Mouse (Mus musculus): ENCODE measurements around the gene Aldh1a3. TPM values are rescaled to one million over a fixed set of nuclear protein-coding genes. Genes with fewer than 3 reads are reported as not detected.
A peak's percentile ranks its signal among the peaks of the same experiment; 100 is the strongest.

Gene Aldh1a3
- total RNA-seq, 4 experiments from 2014 or later: 17.9 to 26.2 (median 22.4) TPM

DNA sequence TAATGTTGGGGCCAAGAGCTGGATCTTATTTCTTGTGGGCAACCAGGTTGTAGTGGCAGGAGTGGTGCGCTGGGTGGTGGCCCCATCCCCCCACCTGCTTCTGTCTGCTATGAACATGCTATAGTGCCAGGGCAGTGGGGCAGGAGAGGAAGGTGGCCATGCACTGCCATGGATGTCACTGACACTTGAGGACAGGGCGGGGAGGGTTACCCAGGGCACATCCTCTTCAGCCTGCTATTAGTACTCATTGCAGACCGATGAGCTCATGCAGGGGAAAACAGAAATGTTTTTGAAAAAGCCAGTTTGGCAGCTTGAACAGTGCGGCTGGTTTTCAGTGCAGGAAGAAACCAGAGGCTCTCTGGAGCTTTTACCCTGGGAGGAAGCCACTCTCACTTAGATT lies 10.5 kb downstream of the Aldh1a3 start:
- no peak for DNase-seq

DNA sequence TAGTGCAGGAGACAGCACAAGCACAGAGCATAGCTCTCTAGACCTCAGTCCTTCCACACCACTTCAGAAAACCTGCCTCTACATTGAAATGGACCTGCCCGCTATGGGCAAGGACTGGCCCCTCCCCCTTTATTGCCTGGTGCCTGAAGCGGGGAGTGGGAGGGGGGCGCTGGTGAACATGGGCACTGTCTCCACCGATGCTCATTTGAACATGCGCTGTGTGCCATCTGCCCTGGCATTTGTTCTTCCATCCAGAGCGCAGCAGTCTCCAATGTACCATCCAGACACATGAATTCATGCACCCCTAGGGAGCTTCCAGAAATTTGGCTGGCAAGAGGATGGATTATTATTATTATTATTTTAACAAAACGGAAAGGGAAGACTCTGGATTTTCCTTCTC lies 14.2 kb downstream of the Aldh1a3 start:
- no peak for DNase-seq

- DNase-seq: no peak
These were observed 17.9 kb downstream of the Aldh1a3 start for GRCm38 (mm10) chr7:66409433-66409832.

DNA sequence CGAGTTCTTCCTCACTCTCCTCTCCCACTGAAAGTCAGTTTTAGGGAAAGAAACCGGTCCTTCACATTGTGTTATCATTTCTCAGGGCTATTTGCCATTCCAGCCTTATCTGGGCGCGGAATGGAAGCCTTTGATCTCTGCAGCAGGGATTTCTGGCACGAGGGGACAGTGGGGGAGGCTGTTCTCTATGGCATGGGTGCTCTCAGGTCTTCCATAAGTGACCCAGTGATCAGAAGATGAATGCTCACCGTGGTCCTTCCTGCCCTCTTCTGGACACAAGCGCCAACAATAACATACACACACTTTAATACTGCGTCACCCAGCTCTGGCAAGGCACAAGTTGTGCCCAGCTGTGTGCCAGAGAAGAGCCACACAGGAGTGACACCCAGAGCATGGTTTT lies 20.3 kb downstream of the Aldh1a3 start:
- peak; percentile 51 for DNase-seq

- no peak for DNase-seq
These were observed 21.2 kb downstream of the Aldh1a3 start for GRCm38 (mm10) chr7:66405951-66406721.

GRCm38 (mm10) chr7:66405541-66405940 lies 21.8 kb downstream of the Aldh1a3 start:
- no peak for DNase-seq

- no peak for DNase-seq
These were observed 22.5 kb downstream of the Aldh1a3 start for GRCm38 (mm10) chr7:66404802-66405201.

GRCm38 (mm10) chr7:66404141-66404540 lies 23.2 kb downstream of the Aldh1a3 start:
- DNase-seq: no peak

DNA sequence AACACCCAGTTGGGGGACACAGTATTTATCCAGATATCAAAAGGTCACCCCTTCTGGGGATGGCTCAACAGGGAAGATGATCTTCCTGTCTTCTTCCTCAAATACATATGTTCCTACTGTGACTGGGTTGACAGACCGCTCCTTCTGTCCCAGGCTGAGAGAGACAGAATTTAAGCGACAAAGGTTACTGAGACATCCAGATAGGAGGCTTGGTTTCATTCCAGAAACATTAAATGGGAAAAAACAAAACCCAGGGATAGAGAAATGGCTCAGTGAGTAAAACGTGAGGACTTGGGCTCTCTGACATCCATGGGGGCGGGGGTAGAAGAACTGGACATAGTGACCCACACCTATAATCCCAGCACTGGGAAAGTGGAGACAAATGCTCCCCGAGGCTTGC lies 24.4 kb downstream of the Aldh1a3 start:
- no peak for DNase-seq

DNA sequence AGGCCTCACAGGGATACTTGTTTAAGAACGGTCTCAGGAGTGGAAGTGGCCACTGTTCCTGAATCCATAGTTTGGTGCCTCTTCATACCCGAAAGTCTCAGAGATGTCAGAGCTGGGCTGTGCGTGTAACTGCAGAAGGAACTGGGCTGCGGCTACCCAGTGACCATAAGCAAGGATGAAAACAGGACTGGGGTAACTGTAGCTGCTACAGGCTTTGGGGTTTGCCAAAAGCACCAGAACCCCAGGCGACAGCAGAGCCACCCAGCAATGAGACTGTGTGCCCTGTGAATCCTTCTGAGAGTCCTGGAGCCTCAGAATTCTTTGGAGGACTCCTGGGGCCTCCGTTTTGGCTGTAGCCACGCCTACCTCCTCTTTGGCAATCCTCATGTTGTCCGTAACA lies 25.7 kb downstream of the Aldh1a3 start:
- DNase-seq: no peak

- DNase-seq: no peak
These were observed 30.0 kb downstream of the Aldh1a3 start for GRCm38 (mm10) chr7:66397288-66397687.

DNA sequence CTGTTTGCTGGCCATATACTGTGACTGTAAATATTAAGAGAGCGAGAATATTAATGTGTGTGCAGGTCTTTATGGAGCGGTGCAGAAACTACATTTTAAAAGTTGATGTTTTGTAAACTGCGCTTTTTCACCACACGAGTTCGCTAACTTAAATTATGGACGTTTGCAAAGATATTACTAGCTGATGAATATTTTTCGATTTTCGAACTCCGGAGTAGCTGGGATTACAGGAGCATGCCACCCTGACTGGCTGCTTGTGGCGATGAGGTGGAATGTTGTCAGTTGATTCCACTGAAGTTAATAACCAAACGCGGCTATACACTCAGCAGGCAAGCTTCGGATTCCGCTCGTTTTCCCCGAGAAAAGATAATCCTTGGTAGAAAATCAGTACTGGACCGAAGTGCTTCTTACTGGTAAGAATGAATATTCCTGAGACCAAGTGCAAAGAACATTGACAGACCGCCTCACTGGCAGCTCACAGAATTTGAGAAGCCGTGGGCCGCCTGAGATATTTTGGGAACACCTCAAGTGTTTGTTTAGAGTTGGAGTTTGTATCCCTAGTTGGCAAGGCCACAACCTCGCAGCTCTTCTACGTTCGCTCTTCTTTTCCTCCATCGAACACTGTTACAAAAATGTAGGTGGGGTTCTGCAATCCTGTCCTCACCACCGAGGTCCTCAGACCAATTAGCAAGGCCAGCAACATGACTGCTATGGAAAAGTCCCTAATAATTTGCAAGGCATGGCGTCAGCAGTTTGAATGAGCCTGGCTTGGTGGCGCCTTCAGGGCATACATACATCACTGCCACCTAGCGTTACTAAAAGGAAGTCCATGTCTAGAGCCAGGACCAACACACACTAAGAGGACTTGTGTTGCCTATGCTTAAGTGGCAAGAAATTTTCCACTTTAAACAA lies 38.4 kb downstream of the Aldh1a3 start:
- peak; percentile 62 for DNase-seq

- no peak for DNase-seq
These were observed 39.4 kb downstream of the Aldh1a3 start, which contains the start of gene Lrrk1 for GRCm38 (mm10) chr7:66387813-66388521. TSS of gene Lrrk1 (minus strand) at chr7:66388350.

DNA sequence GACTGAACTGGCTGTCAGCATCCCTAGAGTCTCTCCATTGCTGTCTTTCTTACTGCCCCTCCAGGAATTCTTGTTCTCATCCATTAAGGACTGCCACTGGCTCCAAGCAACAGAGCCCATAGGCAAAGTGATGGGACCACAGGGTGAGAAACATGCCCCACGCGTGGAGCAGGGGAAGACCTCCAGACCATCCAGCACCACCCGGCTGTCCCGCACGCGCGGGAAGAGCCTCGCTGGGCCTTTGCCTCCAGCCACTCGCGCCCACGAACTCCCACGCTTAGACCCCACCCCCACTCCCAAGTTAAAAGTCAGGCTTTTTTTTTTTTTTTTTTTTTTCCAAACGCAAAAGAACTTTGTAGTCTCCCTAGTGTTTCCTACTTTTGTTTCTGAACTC lies 39.9 kb downstream of the Aldh1a3 start:
- DNase-seq: no peak

DNA sequence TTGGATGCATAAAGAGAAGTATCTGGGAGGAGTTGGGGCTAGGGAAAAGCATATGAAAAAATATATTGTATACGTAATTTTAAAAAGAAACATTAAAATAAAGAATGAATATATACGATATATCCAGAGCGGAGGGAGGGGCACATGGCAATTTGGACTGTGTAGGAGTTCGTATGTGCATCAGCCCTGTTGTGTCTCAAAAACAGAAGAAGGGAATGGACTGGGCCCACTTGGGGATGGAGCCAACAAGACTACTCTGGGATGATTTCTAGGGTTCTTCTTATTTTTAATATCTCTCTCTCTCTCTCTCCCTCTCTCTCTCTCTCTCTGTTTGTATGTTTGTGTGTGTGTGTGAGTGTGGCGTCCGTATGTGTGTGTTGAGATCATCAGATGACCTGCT lies 40.9 kb downstream of the Aldh1a3 start:
- DNase-seq: no peak

GRCm38 (mm10) chr7:66385826-66386225 lies 41.5 kb downstream of the Aldh1a3 start:
- DNase-seq: no peak

DNA sequence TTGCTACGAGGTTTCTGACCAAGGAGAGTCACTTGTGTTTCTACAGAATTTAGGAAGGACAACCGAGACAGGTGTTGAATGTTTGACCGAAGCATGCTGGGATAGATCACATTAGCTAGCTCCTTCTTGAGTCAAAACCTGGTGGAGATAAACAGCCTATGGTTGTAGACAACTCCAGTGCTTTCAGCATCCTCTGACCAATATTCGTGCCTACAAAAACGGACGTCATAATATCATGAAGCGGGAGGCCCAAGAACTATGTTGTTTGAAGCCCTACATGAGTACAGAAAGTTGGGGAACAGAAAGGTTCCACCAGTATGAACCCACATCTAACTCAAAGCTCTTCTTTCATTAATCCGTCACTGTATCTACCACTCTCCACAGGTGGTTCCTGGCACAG lies 42.4 kb downstream of the Aldh1a3 start:
- DNase-seq: no peak

DNA sequence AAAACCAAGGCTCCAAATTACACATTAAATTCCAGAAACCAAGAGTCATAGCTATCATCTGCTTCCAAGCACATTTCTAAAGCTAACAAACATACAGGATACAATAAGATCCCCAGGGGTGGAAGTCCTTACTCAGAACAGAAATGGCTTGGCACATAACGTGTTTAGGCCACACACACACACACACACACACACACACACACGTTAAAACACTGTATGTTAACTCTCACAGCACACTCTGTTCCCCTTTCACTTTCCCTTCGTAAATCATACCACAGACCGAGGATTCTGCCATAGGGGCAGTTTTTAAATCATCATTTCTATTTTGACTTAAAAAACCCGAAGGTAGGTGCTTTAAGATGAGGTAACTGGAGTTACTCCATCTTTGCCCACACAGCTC lies 43.1 kb downstream of the Aldh1a3 start:
- DNase-seq: no peak

GRCm38 (mm10) chr7:66376560-66376959 lies 50.8 kb downstream of the Aldh1a3 start:
- no peak for DNase-seq

GRCm38 (mm10) chr7:66375736-66376135 lies 51.6 kb downstream of the Aldh1a3 start:
- DNase-seq: no peak

GRCm38 (mm10) chr7:66373391-66373790 lies 53.9 kb downstream of the Aldh1a3 start:
- no peak for DNase-seq

GRCm38 (mm10) chr7:66370970-66371369 lies 56.3 kb downstream of the Aldh1a3 start:
- DNase-seq: no peak

GRCm38 (mm10) chr7:66369934-66370445 lies 57.3 kb downstream of the Aldh1a3 start:
- DNase-seq: no peak
